19 mouse cellular contexts compared by ENCODE assay signal in genomic region chr11:6028911-6029310, GRCm38 (mm10). TPM values are rescaled to one million over a fixed set of nuclear protein-coding genes. Genes with fewer than 3 reads are reported as not detected.
DNase-seq lines count a peak whose midpoint lies in the region; ATAC-seq and TF ChIP-seq lines count a peak whose summit lies in the region.
"Had no signal": no experiment of that assay in that cellular context is flagged by ENCODE, and none has a peak within 500 bp of the region (broad histone marks: within the 10 kb centered on the region; RNA-seq: fewer than 3 reads in every experiment).

No protein-coding gene starts in this region.

- H3K4me1 ChIP-seq in intestine, postnatal 0 days (replicated peaks; ENCODE audit: control insufficient read depth, insufficient read depth, low read length): peaks cover 7% of the 10 kb centered on the region; the same call in 1 of the 2 replicates
- H3K4me1 ChIP-seq in intestine, embryonic 15.5 days (replicated peaks): peaks cover 6% of the 10 kb centered on the region; the same call in 1 of the 2 replicates
- H3K4me1 ChIP-seq in forebrain, embryonic 12.5 days: no peaks in the 10 kb centered on the region
- H3K4me1 ChIP-seq: limb, embryonic 13.5 days; liver, embryonic 15.5 days had no signal

- DNase-seq in cerebellum, adult 11-12 months: peak; percentile 75
- DNase-seq in Muller cell, postnatal 12 days (ENCODE audit: inconsistent ontology term): peak; percentile 40
- DNase-seq in cerebellum, adult 9-10 months: peak; percentile 73
- no peak for DNase-seq in lung, postnatal 14 days
- DNase-seq: embryo, embryonic 11 days; forebrain, postnatal 0 days; heart, adult 11 months; heart, postnatal 14 days; kidney, postnatal 36 days; right cerebral cortex, postnatal 25 days had no signal

- no peaks in the 10 kb centered on the region for H3K27me3 ChIP-seq in intestine, postnatal 0 days (replicated peaks; ENCODE audit: control insufficient read depth, insufficient read depth, low read length)
- no peaks in the 10 kb centered on the region for H3K27me3 ChIP-seq in intestine, embryonic 15.5 days (replicated peaks)
- H3K27me3 ChIP-seq in forebrain, embryonic 12.5 days: no peaks in the 10 kb centered on the region
- H3K27me3 ChIP-seq: limb, embryonic 13.5 days; liver, embryonic 15.5 days; midbrain, embryonic 13.5 days had no signal

- H3K9me3 ChIP-seq in intestine, postnatal 0 days (ENCODE audit: control insufficient read depth): no peaks in the 10 kb centered on the region
- no peaks in the 10 kb centered on the region for H3K9me3 ChIP-seq in intestine, embryonic 15.5 days
- no peaks in the 10 kb centered on the region for H3K9me3 ChIP-seq in forebrain, embryonic 12.5 days
- H3K9me3 ChIP-seq: G1E; heart, embryonic 12.5 days; limb, embryonic 13.5 days; liver, embryonic 15.5 days; midbrain, embryonic 13.5 days had no signal

- peak overlapping the region; percentile 21 for H3K27ac ChIP-seq in intestine, postnatal 0 days (ENCODE audit: low read depth, low read length)
- no peak overlapping the region for H3K27ac ChIP-seq in intestine, embryonic 15.5 days
- H3K27ac ChIP-seq in forebrain, embryonic 12.5 days: no peak overlapping the region
- H3K27ac ChIP-seq: limb, embryonic 13.5 days; liver, embryonic 15.5 days; midbrain, embryonic 13.5 days had no signal

- H3K4me3 ChIP-seq in intestine, postnatal 0 days (ENCODE audit: low read depth, low read length): no peak overlapping the region
- H3K4me3 ChIP-seq in intestine, embryonic 15.5 days (replicated peaks): no peak overlapping the region
- H3K4me3 ChIP-seq in forebrain, embryonic 12.5 days (replicated peaks): no peak overlapping the region
- H3K4me3 ChIP-seq: heart, embryonic 12.5 days; limb, embryonic 13.5 days; liver, embryonic 15.5 days; midbrain, embryonic 13.5 days had no signal

- no peak overlapping the region for H3K9ac ChIP-seq in intestine, postnatal 0 days (ENCODE audit: low read depth, low read length)
- no peak overlapping the region for H3K9ac ChIP-seq in intestine, embryonic 15.5 days
- no peak overlapping the region for H3K9ac ChIP-seq in forebrain, embryonic 12.5 days
- H3K9ac ChIP-seq: forebrain, postnatal 0 days; heart, embryonic 12.5 days; limb, embryonic 13.5 days; liver, embryonic 15.5 days; midbrain, embryonic 13.5 days had no signal

- ATAC-seq in cerebellum, adult (ENCODE audit: insufficient number of reproducible peaks, low FRiP score, low TSS enrichment): no peak
- peak; percentile 32; the same call in 1 of the 2 replicates for ATAC-seq in intestine, postnatal 0 days
- ATAC-seq in intestine, embryonic 15.5 days: no peak
- ATAC-seq in forebrain, embryonic 12.5 days (ENCODE audit: low FRiP score): no peak
- ATAC-seq: forebrain, postnatal 0 days; midbrain, embryonic 13.5 days had no signal

- no peaks in the 10 kb centered on the region for H3K36me3 ChIP-seq in intestine, postnatal 0 days (ENCODE audit: control insufficient read depth, insufficient read depth)
- no peaks in the 10 kb centered on the region for H3K36me3 ChIP-seq in intestine, embryonic 15.5 days
- H3K36me3 ChIP-seq in forebrain, embryonic 12.5 days (replicated peaks): no peaks in the 10 kb centered on the region
- H3K36me3 ChIP-seq: G1E; heart, embryonic 12.5 days; limb, embryonic 13.5 days; liver, embryonic 15.5 days; midbrain, embryonic 13.5 days had no signal

- H3K4me2 ChIP-seq in intestine, postnatal 0 days (replicated peaks; ENCODE audit: low read depth): peak overlapping the region; percentile 41; the same call in 1 of the 2 replicates
- H3K4me2 ChIP-seq in intestine, embryonic 15.5 days (replicated peaks): no peak overlapping the region
- no peak overlapping the region for H3K4me2 ChIP-seq in forebrain, embryonic 12.5 days
- H3K4me2 ChIP-seq: heart, embryonic 12.5 days; limb, embryonic 13.5 days; liver, embryonic 15.5 days; midbrain, embryonic 13.5 days had no signal

- TF ChIP-seq CTCF in intestine, postnatal 0 days (IDR thresholded peaks at IDR 0.05; ENCODE audit: low read depth): no peak

- WGBS in intestine, postnatal 0 days: 52% methylated on average over 7 of the region's 7 CpGs
- 79% methylated on average over 7 of the region's 7 CpGs for WGBS in intestine, embryonic 15.5 days
- 83% methylated on average over 7 of the region's 7 CpGs for WGBS in forebrain, embryonic 12.5 days

RNA-seq across cellular contexts. Expression of gene Camk2b, which starts 37.3 kb away (rescaled TPM):
- polyA plus RNA-seq in intestine, postnatal 0 days (2015; fragmentation: Nextera tagmentation; extraction: Ambion mirVana): 11.9 and 12.1 TPM in 2 replicates
- 5.3 and 5.9 TPM in 2 replicates for polyA plus RNA-seq in intestine, embryonic 15.5 days (2015; fragmentation: Nextera tagmentation; extraction: Ambion mirVana)
- polyA plus RNA-seq in forebrain, embryonic 12.5 days (2016; fragmentation: Nextera tagmentation; extraction: Ambion mirVana): 11.0 and 11.7 TPM in 2 replicates
- polyA plus RNA-seq: G1E had no signal
